Mouse (Mus musculus): ENCODE data around the gene Son.

Son gene

DNA sequence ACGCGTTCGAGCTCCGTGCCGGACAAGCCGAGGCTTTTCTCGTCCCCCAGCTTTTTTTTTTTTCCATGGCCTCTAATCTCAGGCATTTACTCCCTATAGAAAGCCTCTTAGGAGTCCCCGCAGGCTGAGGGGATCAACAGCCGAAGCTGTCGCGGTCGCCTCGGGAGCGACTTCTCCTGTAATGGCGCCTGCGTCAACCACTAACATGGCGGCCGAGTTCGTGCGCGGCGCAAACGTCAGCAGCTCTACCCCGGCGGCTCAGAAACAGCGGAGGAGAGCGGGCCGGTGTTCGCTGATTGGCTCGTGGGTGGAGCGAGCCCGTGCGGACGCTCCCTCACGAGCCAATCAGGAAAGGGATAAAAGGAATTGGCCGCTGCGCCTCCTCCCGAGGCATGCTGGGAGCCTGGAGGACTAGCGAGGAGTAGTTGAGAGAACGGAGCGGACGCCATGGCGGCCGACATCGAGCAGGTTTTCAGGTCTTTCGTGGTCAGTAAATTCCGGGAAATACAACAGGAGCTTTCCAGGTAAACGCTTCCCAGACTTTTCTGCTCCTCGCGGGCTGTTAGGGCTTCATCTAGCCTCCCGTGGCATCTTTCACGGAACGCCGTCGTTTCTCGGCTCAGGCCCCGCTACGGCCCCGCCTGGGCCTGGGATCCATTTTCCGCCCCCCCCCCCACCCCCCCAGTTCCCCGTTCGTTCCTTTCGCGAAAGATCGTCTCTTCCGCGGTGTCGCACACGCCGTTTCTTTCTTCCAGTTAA, at the start of gene Son:
Gene Son (plus strand): TSS at position 46 of the 759 bp plus-strand sequence.
- peak; percentile 98 for DNase-seq (ENCODE audit: low read depth, low spot score)

DNA sequence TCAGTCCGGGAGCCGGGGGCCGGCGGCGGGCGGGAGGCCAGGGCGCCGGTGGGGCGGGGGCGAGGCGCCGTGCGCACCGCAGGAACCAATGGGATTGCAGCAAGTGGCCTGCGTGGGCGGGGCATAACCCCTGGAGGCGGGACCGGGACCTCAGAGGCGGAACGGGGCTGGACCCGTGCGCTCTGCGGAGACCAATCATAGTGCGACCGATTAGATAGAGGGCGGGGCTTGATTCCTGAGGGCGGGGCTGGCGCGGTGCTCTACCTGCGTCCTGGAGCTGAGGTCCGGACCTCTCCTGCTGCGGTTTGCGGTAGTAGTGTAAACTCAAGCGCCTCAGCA, 49.7 kb upstream of the Son start, which contains the start of gene Tmem50b:
Gene Tmem50b (minus strand): TSS at position 129 of the 339 bp plus-strand sequence.
- peak; percentile 95 for DNase-seq (ENCODE audit: low read depth, low spot score)

- DNase-seq (ENCODE audit: low read depth, low spot score): no peak
Measured at GRCm38 (mm10) chr16:91599242-91599641, 48.1 kb upstream of the Son start.

GRCm38 (mm10) chr16:91601081-91601480, 46.2 kb upstream of the Son start:
- no peak for DNase-seq (ENCODE audit: low read depth, low spot score)

- DNase-seq (ENCODE audit: low read depth, low spot score): no peak
Measured at GRCm38 (mm10) chr16:91601693-91602092, 45.6 kb upstream of the Son start.

DNA sequence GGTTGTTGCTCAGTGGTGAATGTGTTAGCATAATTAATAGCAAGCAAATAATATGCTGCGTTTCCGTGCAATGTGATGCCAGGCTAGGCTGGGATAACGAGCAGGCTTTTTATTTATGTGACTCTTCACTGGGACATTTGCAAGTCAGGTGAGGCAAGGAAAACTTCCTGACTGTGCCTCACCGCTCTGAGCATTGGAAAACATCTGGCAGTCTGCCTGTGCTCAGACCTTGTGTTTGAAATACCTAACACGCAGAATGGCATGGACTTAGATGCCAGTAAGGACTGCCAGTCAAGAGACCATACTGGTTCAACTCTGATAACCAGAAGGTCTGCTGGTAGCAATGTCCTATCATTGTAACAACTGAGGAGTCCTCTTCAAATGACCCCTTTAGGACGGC, 42.1 kb upstream of the Son start:
- DNase-seq (ENCODE audit: low read depth, low spot score): no peak

DNA sequence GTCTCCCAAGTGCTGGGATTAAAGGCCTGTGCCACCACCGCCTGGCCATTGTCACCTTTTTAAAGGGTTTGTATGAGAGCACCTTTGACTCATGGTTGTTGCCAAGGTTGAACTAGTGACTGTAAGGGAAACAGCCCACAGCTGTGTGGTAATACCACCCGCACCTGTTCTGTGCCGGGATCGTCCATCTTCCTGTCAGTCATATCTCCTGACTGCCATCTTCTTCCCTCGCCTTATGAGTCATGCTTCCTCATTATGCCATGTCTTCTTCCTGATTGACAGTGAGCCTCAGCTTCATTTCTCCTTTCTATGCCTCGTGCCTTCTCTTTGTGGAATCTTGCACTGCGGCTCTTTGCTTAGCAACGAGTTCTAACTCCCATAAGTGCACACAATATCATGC, 40.3 kb upstream of the Son start:
- DNase-seq (ENCODE audit: low read depth, low spot score): no peak

DNA sequence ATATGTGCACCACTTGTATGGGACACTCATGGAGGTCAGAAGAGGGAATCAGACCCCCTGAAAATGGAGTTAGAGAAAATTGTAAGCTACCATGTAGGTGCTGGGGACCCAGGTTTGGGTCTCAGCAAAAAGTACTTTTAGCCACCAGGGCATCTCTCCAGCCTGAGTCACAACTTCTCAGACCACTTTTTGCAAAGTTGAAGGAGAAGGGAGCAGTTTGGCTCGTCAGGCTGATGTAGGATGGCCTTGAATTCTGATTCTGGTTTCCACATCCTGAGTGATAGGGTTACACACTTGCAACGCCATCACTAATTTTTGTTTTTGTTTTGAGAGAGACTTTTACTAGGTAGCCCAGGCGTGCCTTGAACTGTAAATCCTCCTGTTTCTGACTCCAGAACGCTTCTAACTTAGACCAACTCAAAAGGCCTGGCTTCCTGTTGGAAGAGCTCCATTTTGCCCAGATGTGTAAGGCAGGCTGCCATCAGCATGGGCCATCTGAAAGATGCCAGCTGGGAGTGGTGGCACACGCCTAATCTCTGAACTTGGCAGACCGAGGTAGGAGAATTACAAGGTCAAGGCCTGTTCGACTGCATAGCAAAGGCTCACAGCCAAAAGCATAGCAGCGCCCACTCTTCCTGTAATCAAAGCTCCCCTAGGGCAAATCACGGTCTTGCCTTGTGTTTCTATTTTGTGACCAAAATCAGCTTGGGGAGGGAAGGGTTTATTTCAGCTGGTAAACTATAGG, 37.6 kb upstream of the Son start:
- no peak for DNase-seq (ENCODE audit: low read depth, low spot score)

GRCm38 (mm10) chr16:91611248-91611647, 36.1 kb upstream of the Son start:
- DNase-seq (ENCODE audit: low read depth, low spot score): no peak

DNA sequence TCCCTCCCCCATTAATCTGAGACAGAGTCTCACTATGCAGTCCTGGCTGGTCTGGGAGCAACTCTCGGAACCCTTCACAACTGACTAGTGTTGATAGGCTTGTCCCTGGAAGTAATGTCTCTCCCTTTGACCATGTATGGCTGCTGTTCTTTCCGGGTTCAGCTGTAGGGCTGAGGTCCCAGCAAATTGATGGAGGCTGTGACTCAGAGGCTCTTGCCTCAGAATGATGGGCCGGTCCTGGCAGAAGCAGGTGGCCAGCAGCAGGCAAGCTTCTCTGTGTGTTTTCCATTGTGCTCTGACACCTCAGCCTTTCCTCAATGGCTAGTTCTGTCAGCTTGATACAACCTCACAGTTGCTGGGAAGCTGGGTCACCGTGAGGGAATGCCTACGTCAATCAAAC, 34.8 kb upstream of the Son start:
- DNase-seq (ENCODE audit: low read depth, low spot score): no peak

DNA sequence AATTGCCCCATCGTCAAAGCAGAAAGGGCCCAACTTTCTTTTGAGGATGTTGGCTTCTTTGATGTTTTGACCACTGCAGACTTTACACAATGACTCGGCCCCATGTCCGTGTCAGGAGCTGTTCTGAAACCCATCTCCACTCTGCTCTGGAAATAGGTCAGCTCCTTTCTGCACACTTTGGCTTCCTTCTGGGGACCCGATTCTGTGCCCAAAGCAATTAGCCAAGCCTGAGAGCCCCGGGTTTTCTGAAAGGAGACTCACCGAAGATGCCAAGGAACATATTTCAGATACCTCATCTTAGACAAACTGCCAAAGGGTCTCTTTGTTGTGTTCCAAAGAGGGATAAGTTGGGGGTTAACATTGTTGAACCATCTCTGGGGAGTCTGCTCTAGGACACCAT, 32.8 kb upstream of the Son start:
- DNase-seq (ENCODE audit: low read depth, low spot score): no peak

GRCm38 (mm10) chr16:91618511-91619501, 28.5 kb upstream of the Son start, which contains the start of gene Dnajc28:
Gene Dnajc28, minus strand, starts transcription at chr16:91619026.
- peak; percentile 67 for DNase-seq (ENCODE audit: low read depth, low spot score)

- no peak for DNase-seq (ENCODE audit: low read depth, low spot score)
Measured at GRCm38 (mm10) chr16:91620185-91620584, 27.1 kb upstream of the Son start.

DNA sequence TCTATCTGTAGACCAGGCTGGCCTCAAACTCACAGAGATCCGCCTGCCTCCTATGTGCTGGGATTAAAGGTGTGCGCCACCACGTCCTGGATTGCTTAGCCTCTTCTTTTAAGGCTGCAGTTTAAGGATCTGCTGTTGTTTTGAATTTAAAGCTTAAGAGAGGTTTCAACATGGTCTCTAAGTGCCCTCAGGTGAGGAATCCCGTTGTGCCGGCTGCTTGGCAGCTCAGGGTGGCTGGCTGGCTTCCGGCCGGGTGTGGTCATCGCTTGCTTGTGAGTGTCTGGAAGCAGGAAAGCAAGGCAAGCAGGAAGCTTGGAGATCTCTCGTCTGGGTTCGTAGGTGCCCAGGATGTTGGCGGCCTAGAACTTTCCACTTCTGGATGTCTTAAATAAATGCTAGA, 26.3 kb upstream of the Son start:
- DNase-seq (ENCODE audit: low read depth, low spot score): no peak

- no peak for DNase-seq (ENCODE audit: low read depth, low spot score)
Measured at GRCm38 (mm10) chr16:91623074-91623473, 24.2 kb upstream of the Son start.

- peak; percentile 35 for DNase-seq (ENCODE audit: low read depth, low spot score)
Measured at GRCm38 (mm10) chr16:91627831-91628230, 19.5 kb upstream of the Son start.

GRCm38 (mm10) chr16:91628673-91629072, 18.6 kb upstream of the Son start:
- DNase-seq (ENCODE audit: low read depth, low spot score): no peak

- DNase-seq (ENCODE audit: low read depth, low spot score): no peak
Measured at GRCm38 (mm10) chr16:91629749-91630148, 17.6 kb upstream of the Son start.

GRCm38 (mm10) chr16:91630584-91630983, 16.7 kb upstream of the Son start:
- DNase-seq (ENCODE audit: low read depth, low spot score): no peak

DNA sequence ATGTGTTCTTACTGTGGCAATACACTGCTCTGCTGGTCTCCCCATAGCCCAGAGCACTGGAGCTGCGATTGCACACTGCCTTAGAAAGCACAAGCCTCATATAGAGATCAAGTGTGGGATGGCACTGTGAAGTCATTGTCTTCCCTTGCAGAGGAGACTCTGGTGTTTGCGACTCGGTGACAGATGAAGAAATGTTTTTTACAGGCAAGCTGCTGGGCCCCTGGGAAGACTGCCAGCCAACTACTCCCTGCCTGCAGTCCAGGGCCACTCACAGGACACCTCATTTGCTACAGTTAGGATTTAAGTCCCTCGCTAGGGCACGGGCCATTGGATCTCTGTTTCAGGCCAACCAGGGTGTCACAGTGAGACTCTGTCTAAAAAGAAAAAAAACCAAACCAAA, 14.9 kb upstream of the Son start:
- DNase-seq (ENCODE audit: low read depth, low spot score): no peak

DNA sequence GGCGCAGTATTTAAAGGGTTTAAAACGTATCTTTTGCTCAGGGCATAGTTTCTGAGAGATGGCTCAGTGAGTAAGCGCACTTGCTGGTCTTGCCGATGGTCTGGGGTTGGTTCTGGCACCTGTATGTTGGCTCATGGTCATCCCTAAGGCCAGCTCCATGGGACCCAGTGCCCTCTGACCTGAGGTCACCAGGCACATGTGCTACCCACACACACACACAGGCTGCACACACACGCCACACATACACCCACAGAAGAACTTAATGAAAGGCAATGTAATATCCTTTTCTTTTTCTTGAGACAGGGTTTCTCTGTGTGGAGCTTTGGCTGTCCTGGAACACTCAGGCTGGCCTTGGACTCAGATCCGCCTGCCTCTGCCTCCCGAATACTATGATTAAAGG, 14.4 kb upstream of the Son start:
- no peak for DNase-seq (ENCODE audit: low read depth, low spot score)

DNA sequence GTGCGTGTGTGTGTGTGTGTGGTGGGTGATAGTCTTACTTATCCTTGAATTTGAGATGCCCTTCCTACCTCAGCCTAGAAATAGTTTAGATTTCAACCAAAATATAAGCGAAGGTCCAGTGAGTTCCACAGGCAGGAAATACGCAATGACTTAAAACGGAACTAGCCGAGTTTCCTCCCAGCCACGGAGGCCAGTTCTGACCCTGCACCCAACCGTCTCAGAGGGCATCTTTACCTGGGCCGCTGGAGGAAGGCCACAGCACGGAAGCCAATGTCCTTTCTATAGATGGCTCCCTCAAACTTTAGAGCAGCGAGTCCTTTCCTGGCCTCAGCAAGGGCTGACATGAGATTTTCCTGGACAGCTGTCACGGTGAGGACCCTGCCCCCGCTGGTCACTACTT, 13.7 kb upstream of the Son start:
- no peak for DNase-seq (ENCODE audit: low read depth, low spot score)
